Mouse (Mus musculus): Measurements from ENCODE around the gene Fabp3. TPM values are rescaled to one million over a fixed set of nuclear protein-coding genes. Genes with fewer than 3 reads are reported as not detected.

Gene Fabp3
- polyA plus RNA-seq, 2 experiments = 0.15 to 0.22 TPM

DNA sequence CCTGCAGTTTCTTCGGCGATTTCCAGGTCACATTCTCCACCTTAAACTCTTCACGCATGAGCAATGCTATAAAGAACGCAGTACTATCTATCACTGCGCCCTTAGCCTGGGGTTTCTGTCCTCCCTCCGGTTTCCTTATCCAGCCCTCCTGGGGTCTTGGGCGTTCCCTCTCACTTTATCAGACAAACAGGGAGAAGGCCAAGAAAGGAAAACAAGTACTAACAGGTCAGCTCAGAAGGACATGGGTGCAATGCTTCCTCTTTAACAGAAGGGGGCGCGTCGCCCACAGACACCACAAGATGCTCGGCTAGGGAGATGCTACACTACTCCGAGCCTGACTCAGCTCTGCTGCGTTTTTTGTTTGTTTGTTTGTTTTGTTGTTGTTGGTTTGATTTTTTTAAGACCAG lies 11.3 kb upstream of the Fabp3 start:
- H3K9me3 ChIP-seq (ENCODE audit: control insufficient read depth, low read length) = no peaks in the 10 kb centered on the region
- 7% methylated on average over 13 of the region's 13 CpGs for WGBS (ENCODE audit: insufficient replicate concordance)
- peaks cover 40 to 53% of the 10 kb centered on the region in 2 experiments for H3K4me1 ChIP-seq (replicated peaks; ENCODE audit: control insufficient read depth in 2 of 2, insufficient read depth in 2 of 2, low read length in 1 of 2)
- H3K4me2 ChIP-seq (ENCODE audit: low read depth) = peak overlapping the region; percentile 69
- peak overlapping the region; percentile 38 to 49 for H3K4me3 ChIP-seq (ENCODE audit: insufficient read depth in 1 of 2, low read depth in 2 of 2, low read length in 2 of 2)
- peak; percentile 85 for ATAC-seq (ENCODE audit: insufficient read depth)
- H3K9ac ChIP-seq (replicated peaks) = peak overlapping the region; percentile 81
- DNase-seq (ENCODE audit: low read depth in 3 of 3, low spot score in 3 of 3) = peak; percentile 90 to 95 (median 92)
- no peaks in the 10 kb centered on the region for H3K27me3 ChIP-seq (ENCODE audit: control insufficient read depth, insufficient read depth, low read length)
- TF ChIP-seq EP300 (IDR thresholded peaks at IDR 0.05; ENCODE audit: low read depth) (peak; percentile 90), CTCF (IDR thresholded peaks at IDR 0.05; ENCODE audit: low read depth) (peak; percentile 98)
- H3K27ac ChIP-seq = peak overlapping the region; percentile 91
- no peaks in the 10 kb centered on the region for H3K36me3 ChIP-seq (replicated peaks; ENCODE audit: control insufficient read depth, insufficient read depth, low read depth)

DNA sequence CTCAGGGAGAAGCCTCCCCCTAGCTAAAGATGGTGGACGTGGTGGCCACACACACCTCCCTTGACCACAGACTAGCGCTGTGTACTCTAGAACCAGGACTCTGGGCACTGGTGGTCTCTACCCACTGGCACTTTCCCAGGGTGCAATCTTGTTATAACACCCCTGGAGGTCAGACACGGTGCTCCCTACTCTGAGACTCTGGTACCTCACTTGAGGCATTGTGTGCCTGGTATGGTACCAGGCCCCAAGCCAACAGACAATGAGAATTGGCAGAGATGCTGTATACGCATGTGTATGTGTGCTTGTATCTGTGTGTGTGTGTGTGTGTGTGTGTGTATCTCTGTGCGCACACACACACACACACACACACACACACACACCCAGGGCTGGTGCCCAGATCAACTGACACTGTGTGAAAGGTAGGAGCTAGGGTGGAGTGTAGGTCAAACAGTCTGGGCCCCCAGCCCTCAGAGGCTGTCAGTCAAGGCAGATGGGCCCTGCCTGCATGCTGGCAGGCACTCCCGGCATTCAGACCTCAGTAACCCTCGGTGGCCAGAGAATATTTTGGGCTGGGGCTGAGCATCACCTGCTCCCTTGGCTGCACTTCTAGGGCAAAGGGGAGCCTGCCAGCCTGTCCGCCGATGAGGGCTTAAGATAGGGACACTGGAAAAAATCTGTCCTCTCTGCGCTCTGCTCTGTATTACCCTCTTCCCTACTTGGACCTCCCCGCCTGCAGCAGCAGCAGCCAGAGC lies 9.3 kb upstream of the Fabp3 start:
- H3K4me1 ChIP-seq (replicated peaks; ENCODE audit: control insufficient read depth in 2 of 2, insufficient read depth in 2 of 2, low read length in 1 of 2) = peaks cover 42 to 53% of the 10 kb centered on the region in 2 experiments
- no peaks in the 10 kb centered on the region for H3K36me3 ChIP-seq (replicated peaks; ENCODE audit: control insufficient read depth, insufficient read depth, low read depth)
- H3K27me3 ChIP-seq (ENCODE audit: control insufficient read depth, insufficient read depth, low read length) = no peaks in the 10 kb centered on the region
- no peaks in the 10 kb centered on the region for H3K9me3 ChIP-seq (ENCODE audit: control insufficient read depth, low read length)
- 71% methylated on average over 11 of the region's 11 CpGs for WGBS (ENCODE audit: insufficient replicate concordance)
- H3K9ac ChIP-seq (replicated peaks) = no peak overlapping the region
- TF ChIP-seq CTCF (IDR thresholded peaks at IDR 0.05; ENCODE audit: low read depth) (no peak), EP300 (IDR thresholded peaks at IDR 0.05; ENCODE audit: low read depth) (no peak)
- H3K27ac ChIP-seq = no peak overlapping the region
- no peak overlapping the region for H3K4me3 ChIP-seq (ENCODE audit: insufficient read depth in 1 of 2, low read depth in 2 of 2, low read length in 2 of 2)
- no peak for DNase-seq (ENCODE audit: low read depth in 3 of 3, low spot score in 3 of 3)
- no peak for ATAC-seq (ENCODE audit: insufficient read depth)
- no peak overlapping the region for H3K4me2 ChIP-seq (ENCODE audit: low read depth)

DNA sequence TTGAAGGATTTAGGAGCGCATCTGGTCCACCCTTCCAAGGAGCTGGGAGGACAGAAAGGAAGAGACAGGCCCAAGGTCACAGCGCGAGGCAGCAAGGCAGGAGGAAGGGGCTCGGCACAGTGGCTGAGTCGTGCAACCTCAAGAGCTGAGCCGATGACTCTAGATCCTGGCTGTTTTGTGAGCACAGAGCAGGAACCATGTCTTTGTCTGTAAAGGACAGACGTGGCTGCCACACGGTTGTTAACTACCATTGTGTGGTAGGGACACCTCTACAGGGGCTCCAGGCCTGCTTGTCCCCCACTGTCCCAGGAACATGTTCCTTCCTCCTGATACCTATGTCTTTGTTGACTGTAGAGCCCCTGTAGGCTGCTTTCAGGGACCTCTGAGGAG lies 8.8 kb upstream of the Fabp3 start:
- Histone ChIP-seq H3K4me2 (ENCODE audit: low read depth) (no peak overlapping the region), H3K4me3 (ENCODE audit: insufficient read depth in 1 of 2, low read depth in 2 of 2, low read length in 2 of 2) (no peak overlapping the region), H3K36me3 (replicated peaks; ENCODE audit: control insufficient read depth, insufficient read depth, low read depth) (no peaks in the 10 kb centered on the region), H3K4me1 (replicated peaks; ENCODE audit: control insufficient read depth in 2 of 2, insufficient read depth in 2 of 2, low read length in 1 of 2) (peaks cover 37 to 47% of the 10 kb centered on the region in 2 experiments), H3K9ac (replicated peaks) (no peak overlapping the region), H3K9me3 (ENCODE audit: control insufficient read depth, low read length) (no peaks in the 10 kb centered on the region), H3K27me3 (ENCODE audit: control insufficient read depth, insufficient read depth, low read length) (no peaks in the 10 kb centered on the region; the same call in 1 of the 2 replicates), H3K27ac (no peak overlapping the region)
- DNase-seq (ENCODE audit: low read depth in 3 of 3, low spot score in 3 of 3) = no peak
- TF ChIP-seq EP300 (IDR thresholded peaks at IDR 0.05; ENCODE audit: low read depth) = no peak
- TF ChIP-seq CTCF (IDR thresholded peaks at IDR 0.05; ENCODE audit: low read depth) = no peak
- WGBS (ENCODE audit: insufficient replicate concordance) = 70% methylated on average over 8 of the region's 8 CpGs
- ATAC-seq (ENCODE audit: insufficient read depth) = no peak

DNA sequence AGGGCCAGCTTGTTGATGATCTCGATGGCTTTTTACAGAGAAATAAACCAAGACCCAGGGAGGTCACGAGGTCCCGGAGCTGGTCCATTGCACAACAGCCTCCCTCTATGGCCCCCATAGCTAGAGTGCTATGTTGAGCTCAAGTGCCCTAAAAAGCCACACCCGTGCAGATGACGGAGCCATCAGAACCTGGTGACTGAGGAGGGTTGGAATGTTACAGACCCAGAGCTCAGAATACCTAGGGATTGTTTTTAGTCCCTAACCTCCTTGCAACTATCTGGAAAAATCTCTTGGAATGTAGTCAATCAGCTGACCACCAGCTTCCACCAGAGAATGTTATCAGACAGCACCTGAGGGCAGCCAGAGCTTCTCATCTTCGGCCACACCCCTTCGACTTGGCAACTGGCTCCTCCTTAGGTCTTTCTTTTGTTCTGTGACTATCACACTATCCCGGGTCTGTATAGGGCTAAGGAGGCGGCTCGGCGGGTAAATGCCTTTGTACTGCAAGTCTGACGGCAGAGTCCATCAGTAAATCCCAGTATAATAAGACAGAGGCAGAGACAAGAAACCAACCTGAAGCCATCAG lies 6.0 kb upstream of the Fabp3 start:
- H3K9ac ChIP-seq (replicated peaks) = no peak overlapping the region; the same call in 1 of the 2 replicates
- DNase-seq (ENCODE audit: low read depth in 3 of 3, low spot score in 3 of 3) (peak; percentile 36 to 46 (median 38)), ATAC-seq (ENCODE audit: insufficient read depth) (peak; percentile 70)
- H3K27ac ChIP-seq = no peak overlapping the region
- TF ChIP-seq CTCF (IDR thresholded peaks at IDR 0.05; ENCODE audit: low read depth) = no peak
- TF ChIP-seq EP300 (IDR thresholded peaks at IDR 0.05; ENCODE audit: low read depth) = peak; percentile 43; the same call in 1 of the 2 replicates
- peak overlapping the region; percentile 18; the same call in 1 of the 2 replicates for H3K4me2 ChIP-seq (ENCODE audit: low read depth)
- H3K9me3 ChIP-seq (ENCODE audit: control insufficient read depth, low read length) = no peaks in the 10 kb centered on the region
- 23% methylated on average over 12 of the region's 12 CpGs for WGBS (ENCODE audit: insufficient replicate concordance)
- no peaks in the 10 kb centered on the region for H3K36me3 ChIP-seq (replicated peaks; ENCODE audit: control insufficient read depth, insufficient read depth, low read depth)
- peaks cover 15 to 25% of the 10 kb centered on the region in 2 experiments for H3K4me1 ChIP-seq (replicated peaks; ENCODE audit: control insufficient read depth in 2 of 2, insufficient read depth in 2 of 2, low read length in 1 of 2)
- H3K27me3 ChIP-seq (ENCODE audit: control insufficient read depth, insufficient read depth, low read length) = peaks cover 11% of the 10 kb centered on the region
- no peak overlapping the region for H3K4me3 ChIP-seq (ENCODE audit: insufficient read depth in 1 of 2, low read depth in 2 of 2, low read length in 2 of 2)

DNA sequence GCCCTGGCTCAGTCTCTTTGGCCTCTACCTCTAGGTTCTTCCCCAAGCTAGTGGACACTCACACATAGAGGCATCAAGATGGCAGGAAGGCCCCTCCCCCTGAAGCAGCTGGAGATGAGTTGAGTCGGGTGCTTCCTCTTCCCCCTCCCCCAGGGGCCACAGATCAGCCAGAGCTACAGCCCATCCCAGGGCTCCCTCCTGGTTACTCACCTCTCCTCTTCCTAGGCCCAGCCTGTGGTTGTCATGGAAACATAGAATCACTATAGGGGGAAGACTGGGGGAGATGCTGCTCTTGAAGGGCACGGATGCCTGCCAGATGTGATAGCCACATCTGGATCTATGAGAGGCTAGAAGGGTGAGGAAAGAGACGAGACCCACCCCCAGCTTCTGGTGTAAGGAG lies 3.6 kb upstream of the Fabp3 start:
- WGBS (ENCODE audit: insufficient replicate concordance) = 26% methylated on average over 3 of the region's 3 CpGs
- peaks cover 34% of the 10 kb centered on the region for H3K27me3 ChIP-seq (ENCODE audit: control insufficient read depth, insufficient read depth, low read length)

More for the DNA sequence above, 3.6 kb upstream of the Fabp3 start:
- Histone ChIP-seq H3K4me3 (ENCODE audit: insufficient read depth in 1 of 2, low read depth in 2 of 2, low read length in 2 of 2) (no peak overlapping the region), H3K4me1 (replicated peaks; ENCODE audit: control insufficient read depth in 2 of 2, insufficient read depth in 2 of 2, low read length in 1 of 2) (peaks cover 7 to 21% of the 10 kb centered on the region in 2 experiments), H3K36me3 (replicated peaks; ENCODE audit: control insufficient read depth, insufficient read depth, low read depth) (no peaks in the 10 kb centered on the region), H3K9ac (replicated peaks) (no peak overlapping the region), H3K27ac (no peak overlapping the region), H3K9me3 (ENCODE audit: control insufficient read depth, low read length) (no peaks in the 10 kb centered on the region), H3K4me2 (ENCODE audit: low read depth) (no peak overlapping the region)
- DNase-seq (ENCODE audit: low read depth in 3 of 3, low spot score in 3 of 3) = no peak
- ATAC-seq (ENCODE audit: insufficient read depth) = no peak
- TF ChIP-seq EP300 (IDR thresholded peaks at IDR 0.05; ENCODE audit: low read depth) = no peak
- no peak for TF ChIP-seq CTCF (IDR thresholded peaks at IDR 0.05; ENCODE audit: low read depth)
